Mouse (Mus musculus) heart, embryonic 15.5 days (tissue): ENCODE results near the gene Nceh1. TPM values are rescaled to one million over a fixed set of nuclear protein-coding genes. Genes with fewer than 3 reads are reported as not detected.

Experiments
- ATAC-seq: fragments of 200-750 bp; cut with Nextera tagmentation; replicated peaks from 2 replicates; pipeline ENCODE4 v1.8.0; 2017; ENCODE audit warnings: low read depth, moderate TSS enrichment; ENCODE audit not compliant: insufficient number of reproducible peaks, insufficient read depth, low FRiP score
- H3K27ac ChIP-seq: fragments of 300-500 bp; sonication (generic); 2 replicates; pipeline ENCODE4 v1.5.1; 2015; ENCODE audit warnings: mild to moderate bottlenecking, inconsistent platforms
- H3K27me3 ChIP-seq: fragments of 300-500 bp; sonication (generic); 2 replicates; pipeline ENCODE4 v1.6.1; 2015; ENCODE audit warnings: inconsistent platforms
- H3K36me3 ChIP-seq: fragments of 300-500 bp; sonication (generic); 2 replicates; pipeline ENCODE4 v1.6.1; 2015; ENCODE audit warnings: mild to moderate bottlenecking, inconsistent platforms
- H3K4me1 ChIP-seq: fragments of 300-500 bp; sonication (generic); replicated peaks from 2 replicates; pipeline ENCODE4 v1.6.1; 2015; ENCODE audit warnings: inconsistent platforms
- H3K4me2 ChIP-seq: fragments of 300-500 bp; sonication (generic); 2 replicates; pipeline ENCODE4 v1.6.1; 2015; ENCODE audit warnings: inconsistent platforms, mild to moderate bottlenecking, moderate library complexity
- H3K4me3 ChIP-seq: fragments of 300-500 bp; sonication (generic); 2 replicates; pipeline ENCODE4 v1.5.1; 2015; ENCODE audit warnings: mild to moderate bottlenecking, inconsistent platforms
- H3K9ac ChIP-seq: fragments of 300-500 bp; sonication (generic); 2 replicates; pipeline ENCODE4 v1.6.1; 2015; ENCODE audit warnings: mild to moderate bottlenecking, inconsistent platforms
- H3K9me3 ChIP-seq: fragments of 300-500 bp; sonication (generic); replicated peaks from 2 replicates; pipeline ENCODE4 v1.6.1; 2016; ENCODE audit warnings: inconsistent platforms
- WGBS: fragments of 180-500 bp; shearing (Covaris S2); methylation state at CpG from one replicate; pipeline ENCODE4 v1.1.7; 2015; ENCODE audit warnings: mixed read lengths; 5-methylcytosine and 5-hydroxymethylcytosine counted together
- polyA plus RNA-seq: library from polyadenylated mRNA; unstranded; fragments of >200 nt; fragmentation: Nextera tagmentation; extraction: Ambion mirVana; gene quantifications from 2 replicates; pipeline ENCODE4 v1.2.1, GENCODE M21; 2015

The Nceh1 gene
- polyA plus RNA-seq, 1 experiment from 2014 or later = 23.3 TPM

GRCm38 (mm10) chr3:27193844-27194317 lies 11.1 kb downstream of the Nceh1 start:
- H3K4me3 ChIP-seq = no peak overlapping the region
- H3K4me1 ChIP-seq = peaks cover 44% of the 10 kb centered on the region
- H3K27me3 ChIP-seq = no peaks in the 10 kb centered on the region
- H3K36me3 ChIP-seq = no peaks in the 10 kb centered on the region
- peak overlapping the region; percentile 82 for H3K27ac ChIP-seq
- peak overlapping the region; percentile 32 for H3K4me2 ChIP-seq
- ATAC-seq = peak; percentile 73
- H3K9ac ChIP-seq = no peak overlapping the region
- WGBS = 6% methylated on average over 6 of the region's 6 CpGs
- H3K9me3 ChIP-seq = no peaks in the 10 kb centered on the region

GRCm38 (mm10) chr3:27195153-27195552 lies 12.4 kb downstream of the Nceh1 start:
- no peaks in the 10 kb centered on the region for H3K27me3 ChIP-seq
- H3K4me1 ChIP-seq = peaks cover 34% of the 10 kb centered on the region
- no peak for ATAC-seq
- no peak overlapping the region for H3K4me2 ChIP-seq
- H3K27ac ChIP-seq = no peak overlapping the region
- H3K36me3 ChIP-seq = no peaks in the 10 kb centered on the region
- WGBS = 69% methylated on average over 4 of the region's 4 CpGs
- no peaks in the 10 kb centered on the region for H3K9me3 ChIP-seq
- H3K4me3 ChIP-seq = no peak overlapping the region
- no peak overlapping the region for H3K9ac ChIP-seq

- Histone ChIP-seq H3K27ac (no peak overlapping the region), H3K9ac (no peak overlapping the region), H3K27me3 (no peaks in the 10 kb centered on the region), H3K4me3 (no peak overlapping the region), H3K4me2 (no peak overlapping the region), H3K9me3 (no peaks in the 10 kb centered on the region), H3K4me1 (peaks cover 33% of the 10 kb centered on the region), H3K36me3 (no peaks in the 10 kb centered on the region)
- no peak for ATAC-seq
- 89% methylated on average over 8 of the region's 8 CpGs for WGBS
Measured at GRCm38 (mm10) chr3:27195573-27196227, 12.9 kb downstream of the Nceh1 start.

GRCm38 (mm10) chr3:27196529-27196928 lies 13.8 kb downstream of the Nceh1 start:
- H3K36me3 ChIP-seq = no peaks in the 10 kb centered on the region
- peaks cover 31% of the 10 kb centered on the region for H3K4me1 ChIP-seq
- no peaks in the 10 kb centered on the region for H3K9me3 ChIP-seq
- H3K4me3 ChIP-seq = no peak overlapping the region
- WGBS = 75% methylated on average over 1 of the region's 1 CpGs
- H3K27me3 ChIP-seq = no peaks in the 10 kb centered on the region
- H3K4me2 ChIP-seq = no peak overlapping the region
- H3K9ac ChIP-seq = no peak overlapping the region
- H3K27ac ChIP-seq = no peak overlapping the region
- ATAC-seq = no peak

- Histone ChIP-seq H3K9ac (no peak overlapping the region), H3K4me3 (no peak overlapping the region), H3K27ac (no peak overlapping the region), H3K27me3 (no peaks in the 10 kb centered on the region), H3K4me1 (peaks cover 21% of the 10 kb centered on the region), H3K9me3 (no peaks in the 10 kb centered on the region), H3K4me2 (no peak overlapping the region), H3K36me3 (no peaks in the 10 kb centered on the region)
- 68% methylated on average over 5 of the region's 5 CpGs for WGBS
- no peak for ATAC-seq
Measured at GRCm38 (mm10) chr3:27197816-27198215, 15.1 kb downstream of the Nceh1 start.

GRCm38 (mm10) chr3:27199120-27199519 lies 16.4 kb downstream of the Nceh1 start:
- Histone ChIP-seq H3K9me3 (no peaks in the 10 kb centered on the region), H3K27me3 (no peaks in the 10 kb centered on the region), H3K4me3 (no peak overlapping the region), H3K4me2 (no peak overlapping the region), H3K4me1 (peaks cover 8% of the 10 kb centered on the region), H3K9ac (no peak overlapping the region), H3K27ac (no peak overlapping the region), H3K36me3 (no peaks in the 10 kb centered on the region)
- WGBS = 83% methylated on average over 7 of the region's 7 CpGs
- no peak for ATAC-seq

- H3K4me1 ChIP-seq = peaks cover 25% of the 10 kb centered on the region
- H3K27me3 ChIP-seq = no peaks in the 10 kb centered on the region
- no peaks in the 10 kb centered on the region for H3K9me3 ChIP-seq
- H3K4me3 ChIP-seq = no peak overlapping the region
- 71% methylated on average over 5 of the region's 5 CpGs for WGBS
- no peak for ATAC-seq
- H3K4me2 ChIP-seq = no peak overlapping the region
- H3K9ac ChIP-seq = no peak overlapping the region
- no peak overlapping the region for H3K27ac ChIP-seq
- no peaks in the 10 kb centered on the region for H3K36me3 ChIP-seq
Measured at GRCm38 (mm10) chr3:27201728-27202411, 19.1 kb downstream of the Nceh1 start.

- H3K4me3 ChIP-seq = no peak overlapping the region
- ATAC-seq = no peak
- no peak overlapping the region for H3K4me2 ChIP-seq
Measured at GRCm38 (mm10) chr3:27205068-27205467, 22.3 kb downstream of the Nceh1 start.

GRCm38 (mm10) chr3:27205514-27206220 lies 22.9 kb downstream of the Nceh1 start:
- no peak overlapping the region for H3K4me2 ChIP-seq
- ATAC-seq = no peak
- peak overlapping the region; percentile 41 for H3K27ac ChIP-seq
- H3K27me3 ChIP-seq = no peaks in the 10 kb centered on the region
- no peaks in the 10 kb centered on the region for H3K36me3 ChIP-seq
- no peak overlapping the region for H3K4me3 ChIP-seq
- no peaks in the 10 kb centered on the region for H3K9me3 ChIP-seq
- H3K4me1 ChIP-seq = peaks cover 25% of the 10 kb centered on the region
- no peak overlapping the region for H3K9ac ChIP-seq
- WGBS = 71% methylated on average over 9 of the region's 9 CpGs

More at GRCm38 (mm10) chr3:27205068-27205467, 22.3 kb downstream of the Nceh1 start:
- Histone ChIP-seq H3K9ac (no peak overlapping the region), H3K36me3 (no peaks in the 10 kb centered on the region), H3K27ac (peak overlapping the region; percentile 41), H3K4me1 (peaks cover 25% of the 10 kb centered on the region), H3K9me3 (no peaks in the 10 kb centered on the region), H3K27me3 (no peaks in the 10 kb centered on the region)
- WGBS = 26% methylated on average over 5 of the region's 5 CpGs

- WGBS = 53% methylated on average over 4 of the region's 4 CpGs
- ATAC-seq = no peak
Measured at GRCm38 (mm10) chr3:27206221-27206560, 23.4 kb downstream of the Nceh1 start.

GRCm38 (mm10) chr3:27206577-27206976 lies 23.8 kb downstream of the Nceh1 start:
- H3K4me1 ChIP-seq = peaks cover 24% of the 10 kb centered on the region
- no peaks in the 10 kb centered on the region for H3K9me3 ChIP-seq
- H3K9ac ChIP-seq = no peak overlapping the region
- H3K4me2 ChIP-seq = no peak overlapping the region
- no peak overlapping the region for H3K4me3 ChIP-seq
- 0 out of 2 replicates have a peak overlapping the region, but pooled peaks have one; percentile 26 for H3K27ac ChIP-seq
- H3K36me3 ChIP-seq = no peaks in the 10 kb centered on the region
- no peak for ATAC-seq
- 76% methylated on average over 8 of the region's 8 CpGs for WGBS
- no peaks in the 10 kb centered on the region for H3K27me3 ChIP-seq

More at GRCm38 (mm10) chr3:27206221-27206560, 23.4 kb downstream of the Nceh1 start:
- H3K27me3 ChIP-seq = no peaks in the 10 kb centered on the region
- H3K36me3 ChIP-seq = no peaks in the 10 kb centered on the region
- H3K9me3 ChIP-seq = no peaks in the 10 kb centered on the region
- H3K4me2 ChIP-seq = no peak overlapping the region
- 0 out of 2 replicates have a peak overlapping the region, but pooled peaks have one; percentile 26 for H3K27ac ChIP-seq
- peaks cover 25% of the 10 kb centered on the region for H3K4me1 ChIP-seq
- H3K9ac ChIP-seq = no peak overlapping the region
- no peak overlapping the region for H3K4me3 ChIP-seq
